Mouse (Mus musculus): Measurements from ENCODE around the gene Nfia.

- TF ChIP-seq POLR2A (IDR thresholded peaks at IDR 0.05; ENCODE audit: insufficient read depth, low read length) (no peak), EP300 (IDR thresholded peaks at IDR 0.05; ENCODE audit: insufficient read depth, low read depth, low read length) (no peak), CTCF (IDR thresholded peaks at IDR 0.05; ENCODE audit: low read depth, low read length) (no peak)
Observed at GRCm38 (mm10) chr4:97850991-97851390, 78.5 kb downstream of the Nfia start.
